Mouse (Mus musculus) ES-E14 (cell line): ENCODE results near the gene Phlda2. TPM values are rescaled to one million over a fixed set of nuclear protein-coding genes. Genes with fewer than 3 reads are reported as not detected.

Experiments
- DNase-seq: peaks from one replicate; pipeline ENCODE4 v3.0.0-alpha.2; 2013; ENCODE audit warnings: low read depth, low spot score
- H3K27ac ChIP-seq: 2 replicates; pipeline ENCODE4 v1.5.1; 2012; ENCODE audit warnings: low read depth, mild to moderate bottlenecking, low read length, moderate library complexity, mixed read lengths; ENCODE audit not compliant: poor library complexity, insufficient read depth, severe bottlenecking
- H3K36me3 ChIP-seq: 2 replicates; pipeline ENCODE4 v1.6.1; 2012; ENCODE audit warnings: mild to moderate bottlenecking, low read length, moderate library complexity, mixed read lengths; ENCODE audit not compliant: control insufficient read depth, poor library complexity, insufficient read depth, severe bottlenecking
- H3K4me1 ChIP-seq, 2 experiments: fragments of 150-350 bp in 1 of 2; sonication (generic) in 1 of 2; 2 replicates each; pipeline ENCODE4 v1.6.1; 2012; ENCODE audit warnings: low read length in 2 of 2, mild to moderate bottlenecking in 1 of 2, mixed read lengths in 1 of 2; ENCODE audit not compliant: control insufficient read depth in 2 of 2, insufficient read depth in 2 of 2, poor library complexity in 1 of 2
- H3K4me3 ChIP-seq, 2 experiments: fragments of 150-350 bp in 1 of 2; sonication (generic) in 1 of 2; 2 replicates each; pipeline ENCODE4 v1.5.1; 2012; ENCODE audit warnings: low read length in 2 of 2, low read depth in 1 of 2, mild to moderate bottlenecking in 1 of 2, mixed read lengths in 1 of 2; ENCODE audit not compliant: insufficient read depth in 1 of 2, poor library complexity in 1 of 2, severe bottlenecking in 1 of 2
- H3K9ac ChIP-seq: 2 replicates; pipeline ENCODE4 v1.6.1; 2012; ENCODE audit warnings: low read depth, mild to moderate bottlenecking, low read length, mixed read lengths; ENCODE audit not compliant: poor library complexity, insufficient read depth, severe bottlenecking
- H3K9me3 ChIP-seq: fragments of 150-350 bp; sonication (generic); 2 replicates; pipeline ENCODE4 v1.6.1; 2012; ENCODE audit warnings: low read depth, mild to moderate bottlenecking, low read length; ENCODE audit not compliant: control insufficient read depth, insufficient read depth
- CHD2 ChIP-seq: IDR thresholded peaks from 2 replicates; pipeline ENCODE4 v1.6.1; 2014; ENCODE audit warnings: mild to moderate bottlenecking, low read depth, low read length, inconsistent platforms
- HCFC1 ChIP-seq: IDR thresholded peaks from 2 replicates; pipeline ENCODE4 v1.6.1; 2012; ENCODE audit warnings: low read length, inconsistent platforms, borderline replicate concordance; ENCODE audit not compliant: insufficient read depth
- MAFK ChIP-seq: IDR thresholded peaks from 2 replicates; pipeline ENCODE4 v1.6.1; 2014; ENCODE audit warnings: mild to moderate bottlenecking, low read depth, low read length, inconsistent platforms; ENCODE audit not compliant: insufficient read depth
- ZC3H11A ChIP-seq: IDR thresholded peaks from 2 replicates; pipeline ENCODE4 v1.6.1; 2012; ENCODE audit warnings: low read depth, mild to moderate bottlenecking, inconsistent platforms, low read length, borderline replicate concordance
- ZNF384 ChIP-seq: IDR thresholded peaks from 2 replicates; pipeline ENCODE4 v1.6.1; 2012; ENCODE audit warnings: low read depth, low read length, inconsistent platforms
- in situ Hi-C, 2 experiments: fragments of 600-800 bp; cut with MboI; formaldehyde crosslinking; loops; one replicate each; pipeline ENCODE4 v1.15.1; 2025; ENCODE audit warnings: low sequenced_read_pairs in 2 of 2, inconsistent platforms in 1 of 2; ENCODE audit not compliant: unreplicated experiment in 2 of 2
- total RNA-seq: library from RNA; depleted of rRNA; stranded (reverse); fragments of 300-350 nt; gene quantifications from 2 replicates; pipeline ENCODE4 v1.2.3, GENCODE M21; 2012

The Phlda2 gene
- total RNA-seq, 1 experiment, result 113 TPM

GRCm38 (mm10) chr7:143461294-143461870 lies 41.6 kb downstream of the Phlda2 start:
- Histone ChIP-seq H3K9me3 (no peaks in the 10 kb centered on the region), H3K36me3 (no peaks in the 10 kb centered on the region), H3K4me3 (peak overlapping the region; percentile 22 to 45; a peak in 2 of 4 replicates), H3K27ac (no peak overlapping the region), H3K4me1 (peaks cover 0 to 13% of the 10 kb centered on the region in 2 experiments; a peak in 2 of 4 replicates), H3K9ac (peak overlapping the region; percentile 28; the same call in 1 of the 2 replicates)
- no peak for DNase-seq
- no peak for TF ChIP-seq MAFK
- TF ChIP-seq CHD2, result no peak
- TF ChIP-seq ZNF384, result no peak
- no peak for TF ChIP-seq ZC3H11A
- TF ChIP-seq HCFC1, result no peak
- in situ Hi-C loops, result no loop called here

- H3K27ac ChIP-seq, result no peak within 1 kb of the TSS
Observed at GRCm38 (mm10) chr7:143460874-143461273, 42.1 kb downstream of the Phlda2 start, which contains the start of gene Cdkn1c. Cdkn1c (minus strand) TSS chr7:143461050.

GRCm38 (mm10) chr7:143460217-143460834 lies 42.6 kb downstream of the Phlda2 start:
- TF ChIP-seq HCFC1, result no peak
- no peak for TF ChIP-seq ZNF384
- TF ChIP-seq CHD2, result no peak
- TF ChIP-seq MAFK, result no peak
- TF ChIP-seq ZC3H11A, result no peak
- DNase-seq, result no peak
- Histone ChIP-seq H3K4me1 (peaks cover 0 to 13% of the 10 kb centered on the region in 2 experiments; a peak in 2 of 4 replicates), H3K9ac (peak overlapping the region; percentile 14; the same call in 1 of the 2 replicates), H3K27ac (no peak overlapping the region), H3K9me3 (no peaks in the 10 kb centered on the region), H3K36me3 (no peaks in the 10 kb centered on the region), H3K4me3 (peak overlapping the region; percentile 44 to 45)
- in situ Hi-C loops, result no loop called here

More at GRCm38 (mm10) chr7:143460874-143461273, 42.1 kb downstream of the Phlda2 start, which contains the start of gene Cdkn1c:
- Histone ChIP-seq H3K36me3 (no peaks in the 10 kb centered on the region), H3K9ac (peak within 1 kb of the TSS; percentile 46), H3K4me1 (peaks cover 0 to 13% of the 10 kb centered on the region in 2 experiments; a peak in 2 of 4 replicates), H3K9me3 (no peaks in the 10 kb centered on the region), H3K4me3 (peak within 1 kb of the TSS; percentile 44 to 45)
- TF ChIP-seq ZNF384 (no peak), MAFK (no peak), ZC3H11A (no peak), CHD2 (no peak), HCFC1 (no peak)
- in situ Hi-C loops, result no loop called here
- DNase-seq, result peak; percentile 82

- H3K4me1 ChIP-seq, result peaks cover 0 to 11% of the 10 kb centered on the region in 2 experiments; a peak in 2 of 4 replicates
- in situ Hi-C loops, result no loop called here
- TF ChIP-seq HCFC1, result no peak
- TF ChIP-seq MAFK, result peak; percentile 80
- no peak for TF ChIP-seq ZC3H11A
- H3K36me3 ChIP-seq, result no peaks in the 10 kb centered on the region
- H3K4me3 ChIP-seq, result peak overlapping the region; percentile 44 to 45; a peak in 3 of 4 replicates
- no peak for DNase-seq
- no peaks in the 10 kb centered on the region for H3K9me3 ChIP-seq
- H3K27ac ChIP-seq, result no peak overlapping the region
- H3K9ac ChIP-seq, result peak overlapping the region; percentile 46
Observed at GRCm38 (mm10) chr7:143459332-143460211, 43.4 kb downstream of the Phlda2 start.
